Mouse (Mus musculus) stomach, embryonic 14.5 days (tissue): ENCODE results near the gene St3gal3. TPM values are rescaled to one million over a fixed set of nuclear protein-coding genes. Genes with fewer than 3 reads are reported as not detected.

Experiments
- ATAC-seq: fragments of 200-750 bp; cut with Nextera tagmentation; 2 replicates; pipeline ENCODE4 v1.8.0; 2017; ENCODE audit warnings: low read depth, moderate TSS enrichment; ENCODE audit not compliant: insufficient number of reproducible peaks, insufficient read depth, low FRiP score
- H3K27ac ChIP-seq: fragments of 300-500 bp; sonication (generic); 2 replicates; pipeline ENCODE4 v1.5.1; 2014; ENCODE audit warnings: mild to moderate bottlenecking, low read length, moderate library complexity, mixed read lengths
- H3K27me3 ChIP-seq: fragments of 300-500 bp; sonication (generic); 2 replicates; pipeline ENCODE4 v1.6.1; 2014; ENCODE audit warnings: low read length, control low read depth, mixed read lengths; ENCODE audit not compliant: control insufficient read depth, insufficient read depth
- H3K36me3 ChIP-seq: fragments of 300-500 bp; sonication (generic); 2 replicates; pipeline ENCODE4 v1.6.1; 2014; ENCODE audit warnings: mild to moderate bottlenecking, control low read depth, low read length, moderate library complexity, mixed read lengths; ENCODE audit not compliant: control insufficient read depth, insufficient read depth
- H3K4me1 ChIP-seq: fragments of 300-500 bp; sonication (generic); 2 replicates; pipeline ENCODE4 v1.6.1; 2014; ENCODE audit warnings: low read length, control low read depth, mixed read lengths; ENCODE audit not compliant: control insufficient read depth, insufficient read depth
- H3K4me2 ChIP-seq: fragments of 300-500 bp; sonication (generic); replicated peaks from 2 replicates; pipeline ENCODE4 v1.6.1; 2014; ENCODE audit warnings: low read depth, low read length, control low read depth
- H3K4me3 ChIP-seq: fragments of 300-500 bp; sonication (generic); 2 replicates; pipeline ENCODE4 v1.5.1; 2014; ENCODE audit warnings: low read depth, low read length, control low read depth
- H3K9ac ChIP-seq: fragments of 300-500 bp; sonication (generic); replicated peaks from 2 replicates; pipeline ENCODE4 v1.6.1; 2014; ENCODE audit warnings: low read depth, mild to moderate bottlenecking, control low read depth, low read length, moderate library complexity, mixed read lengths
- H3K9me3 ChIP-seq: fragments of 300-500 bp; sonication (generic); 2 replicates; pipeline ENCODE4 v1.6.1; 2016; ENCODE audit warnings: low read depth, low read length, control low read depth; ENCODE audit not compliant: control insufficient read depth
- WGBS: fragments of 180-500 bp; shearing (Covaris S2); extraction: QIAGEN DNeasy Blood & Tissue Kit; methylation state at CpG from one replicate; pipeline ENCODE4 v1.1.7; 2014; 5-methylcytosine and 5-hydroxymethylcytosine counted together
- polyA plus RNA-seq: library from polyadenylated mRNA; unstranded; fragments of >200 nt; fragmentation: Nextera tagmentation; extraction: Ambion mirVana; gene quantifications from 2 replicates; pipeline ENCODE4 v1.2.1, GENCODE M21; 2014

The St3gal3 gene
- polyA plus RNA-seq, 1 experiment from 2014 or later = 6.1 TPM

- H3K4me2 ChIP-seq = peak overlapping the region; percentile 20; the same call in 1 of the 2 replicates
- H3K4me1 ChIP-seq = peaks cover 14% of the 10 kb centered on the region
- peak overlapping the region; percentile 48 for H3K27ac ChIP-seq
- H3K9ac ChIP-seq = no peak overlapping the region
- WGBS = 22% methylated on average over 7 of the region's 7 CpGs
- no peaks in the 10 kb centered on the region; the same call in 1 of the 2 replicates for H3K36me3 ChIP-seq
- H3K9me3 ChIP-seq = peaks cover 5% of the 10 kb centered on the region; the same call in 1 of the 2 replicates
- ATAC-seq = peak; percentile 76
- H3K4me3 ChIP-seq = no peak overlapping the region
- no peaks in the 10 kb centered on the region for H3K27me3 ChIP-seq
These were observed 25.9 kb downstream of the St3gal3 start for GRCm38 (mm10) chr4:118108779-118109178.

DNA sequence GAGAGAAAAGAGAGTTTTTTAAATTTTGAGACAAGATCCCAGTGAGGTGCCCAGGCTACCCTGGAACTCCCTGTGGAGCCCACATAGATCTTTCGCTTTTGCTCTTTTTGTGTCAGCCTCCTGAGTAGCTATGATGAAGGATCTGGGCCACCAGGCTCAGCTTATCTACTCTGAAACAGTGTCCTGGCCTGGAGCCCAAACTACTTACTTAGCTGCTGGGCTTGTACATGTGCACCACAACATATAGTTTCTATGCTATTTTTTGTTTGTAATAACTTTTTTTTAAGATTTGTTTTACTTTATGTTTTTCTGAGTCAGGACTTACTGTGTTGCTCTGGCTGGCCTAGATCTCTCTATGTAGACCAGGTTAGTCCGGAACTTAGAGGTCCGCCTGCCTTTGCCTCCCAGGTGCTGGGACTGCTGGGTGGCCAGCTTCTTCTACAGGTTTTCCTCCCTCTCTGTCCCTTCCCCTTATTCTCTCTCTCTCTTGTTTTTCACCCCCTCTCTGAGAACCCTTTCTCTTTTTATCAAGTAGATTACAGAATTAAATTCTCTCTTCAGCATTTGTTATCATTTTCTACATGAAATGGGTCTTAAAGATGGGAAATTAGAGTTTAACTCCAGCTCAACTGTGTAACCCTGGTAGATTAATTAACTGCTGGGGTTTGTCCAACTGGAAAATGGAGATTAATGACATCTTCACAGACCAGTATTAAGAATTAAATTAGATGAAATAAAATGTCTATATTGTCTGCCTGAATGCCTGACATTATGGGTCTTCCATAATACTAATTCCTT is 29.3 kb downstream of the St3gal3 start:
- no peak for ATAC-seq
- Histone ChIP-seq H3K4me3 (no peak overlapping the region), H3K36me3 (no peaks in the 10 kb centered on the region; the same call in 1 of the 2 replicates), H3K27me3 (no peaks in the 10 kb centered on the region), H3K9me3 (no peaks in the 10 kb centered on the region), H3K4me1 (peaks cover 14% of the 10 kb centered on the region), H3K4me2 (no peak overlapping the region), H3K27ac (no peak overlapping the region), H3K9ac (no peak overlapping the region)
- WGBS = 86% methylated on average over 3 of the region's 3 CpGs

- Histone ChIP-seq H3K4me1 (no peaks in the 10 kb centered on the region; the same call in 1 of the 2 replicates), H3K9ac (no peak overlapping the region), H3K27ac (no peak overlapping the region), H3K4me2 (no peak overlapping the region), H3K36me3 (no peaks in the 10 kb centered on the region; the same call in 1 of the 2 replicates), H3K27me3 (no peaks in the 10 kb centered on the region), H3K9me3 (no peaks in the 10 kb centered on the region), H3K4me3 (no peak overlapping the region)
- 74% methylated on average over 8 of the region's 8 CpGs for WGBS
- no peak for ATAC-seq
These were observed 31.4 kb downstream of the St3gal3 start for GRCm38 (mm10) chr4:118103280-118103830.

GRCm38 (mm10) chr4:118101497-118101896 is 33.2 kb downstream of the St3gal3 start:
- ATAC-seq = no peak
- 84% methylated on average over 6 of the region's 6 CpGs for WGBS
- Histone ChIP-seq H3K27ac (no peak overlapping the region), H3K4me3 (no peak overlapping the region), H3K9ac (no peak overlapping the region), H3K36me3 (no peaks in the 10 kb centered on the region; the same call in 1 of the 2 replicates), H3K4me1 (no peaks in the 10 kb centered on the region), H3K27me3 (no peaks in the 10 kb centered on the region), H3K9me3 (no peaks in the 10 kb centered on the region), H3K4me2 (no peak overlapping the region)

- WGBS = 86% methylated on average over 8 of the region's 8 CpGs
- Histone ChIP-seq H3K9me3 (no peaks in the 10 kb centered on the region), H3K9ac (no peak overlapping the region), H3K4me1 (no peaks in the 10 kb centered on the region), H3K4me2 (no peak overlapping the region), H3K4me3 (no peak overlapping the region), H3K27ac (no peak overlapping the region), H3K27me3 (no peaks in the 10 kb centered on the region), H3K36me3 (no peaks in the 10 kb centered on the region; the same call in 1 of the 2 replicates)
- ATAC-seq = no peak
These were observed 34.9 kb downstream of the St3gal3 start for GRCm38 (mm10) chr4:118099637-118100364.

DNA sequence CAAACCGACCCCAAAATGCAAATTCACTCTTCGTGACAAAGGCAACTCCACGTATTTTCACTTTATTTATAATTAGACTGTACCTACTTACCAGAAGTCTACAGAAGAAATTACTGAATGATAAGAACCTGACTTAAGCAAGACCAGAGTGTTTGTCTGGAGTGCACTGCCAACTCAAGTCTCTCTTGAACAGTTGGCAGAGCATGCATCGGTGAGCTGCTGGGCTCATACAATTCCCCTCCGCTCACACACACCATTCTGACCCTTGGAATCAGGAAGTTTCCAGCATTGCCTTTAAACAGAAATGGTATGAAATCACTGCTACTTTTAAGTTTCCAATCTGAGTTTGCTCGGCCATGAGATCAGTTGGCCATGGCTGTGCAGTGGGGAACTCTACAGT is 36.1 kb downstream of the St3gal3 start:
- 92% methylated on average over 6 of the region's 6 CpGs for WGBS

DNA sequence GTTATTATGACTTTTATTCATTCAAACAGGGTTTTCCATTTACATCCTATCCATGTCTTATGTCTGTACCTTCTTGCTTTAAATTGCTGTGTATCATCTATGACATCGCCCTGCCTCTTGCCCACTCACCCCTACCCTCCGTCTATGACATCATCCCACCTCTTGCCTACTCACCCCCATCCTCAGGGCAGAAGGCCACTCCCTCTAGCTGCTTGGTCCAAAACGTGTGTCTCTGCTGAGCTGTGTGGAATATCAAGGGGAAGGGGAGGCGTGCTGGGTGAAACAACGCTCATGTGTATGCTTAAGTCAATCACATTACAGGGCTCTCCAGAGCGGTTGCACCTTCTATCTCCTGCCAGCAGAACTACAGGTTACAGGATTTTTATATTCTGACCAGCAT is 38.6 kb downstream of the St3gal3 start:
- Histone ChIP-seq H3K9me3 (no peaks in the 10 kb centered on the region), H3K9ac (no peak overlapping the region), H3K27me3 (no peaks in the 10 kb centered on the region), H3K36me3 (no peaks in the 10 kb centered on the region; the same call in 1 of the 2 replicates), H3K27ac (no peak overlapping the region), H3K4me3 (no peak overlapping the region), H3K4me2 (no peak overlapping the region), H3K4me1 (no peaks in the 10 kb centered on the region)
- WGBS = 72% methylated on average over 6 of the region's 6 CpGs
- no peak for ATAC-seq

More for the DNA sequence above, 36.1 kb downstream of the St3gal3 start:
- no peak overlapping the region for H3K27ac ChIP-seq
- no peak for ATAC-seq
- H3K4me3 ChIP-seq = no peak overlapping the region
- H3K4me2 ChIP-seq = no peak overlapping the region
- no peaks in the 10 kb centered on the region; the same call in 1 of the 2 replicates for H3K36me3 ChIP-seq
- no peaks in the 10 kb centered on the region for H3K27me3 ChIP-seq
- H3K9ac ChIP-seq = no peak overlapping the region
- no peaks in the 10 kb centered on the region for H3K9me3 ChIP-seq
- no peaks in the 10 kb centered on the region for H3K4me1 ChIP-seq

DNA sequence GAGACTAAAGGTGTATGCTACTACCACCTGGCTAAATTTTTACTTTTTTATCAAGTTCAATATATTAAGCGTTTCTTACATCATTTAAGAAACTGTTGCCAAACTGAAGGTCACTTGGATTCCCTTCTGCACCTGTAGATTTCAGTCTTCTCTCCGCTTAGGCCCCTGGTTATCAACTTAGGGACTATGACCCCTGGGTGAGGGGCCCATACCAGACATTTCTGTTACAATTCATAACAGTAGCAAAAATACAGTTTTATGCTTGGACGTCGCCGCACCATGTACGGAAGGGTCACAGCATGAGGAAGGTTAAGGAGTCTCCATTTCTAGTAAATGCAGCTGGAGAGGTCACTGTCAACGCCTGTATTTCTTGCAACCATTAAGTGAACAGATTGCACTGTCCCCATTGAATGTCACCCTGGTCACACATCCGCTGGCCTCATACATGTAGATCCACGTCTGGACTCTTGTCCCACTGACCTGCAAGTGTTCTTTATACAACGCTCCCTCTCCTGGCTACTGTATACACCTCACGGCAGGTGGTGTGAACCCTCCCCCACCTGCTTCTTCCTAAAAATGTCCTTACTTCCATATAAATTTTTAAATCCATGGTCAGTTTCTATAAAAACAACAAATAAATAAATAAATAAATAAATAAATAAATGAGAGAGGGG is 41.8 kb downstream of the St3gal3 start:
- no peak overlapping the region for H3K4me2 ChIP-seq
- H3K36me3 ChIP-seq = no peaks in the 10 kb centered on the region
- H3K27ac ChIP-seq = no peak overlapping the region
- H3K27me3 ChIP-seq = no peaks in the 10 kb centered on the region
- H3K9me3 ChIP-seq = no peaks in the 10 kb centered on the region
- no peaks in the 10 kb centered on the region for H3K4me1 ChIP-seq
- H3K4me3 ChIP-seq = no peak overlapping the region
- ATAC-seq = no peak
- 93% methylated on average over 11 of the region's 11 CpGs for WGBS
- H3K9ac ChIP-seq = no peak overlapping the region
